Mouse (Mus musculus): Measurements from ENCODE around the gene Cryba4. TPM values are rescaled to one million over a fixed set of nuclear protein-coding genes. Genes with fewer than 3 reads are reported as not detected.

Gene Cryba4
- 0.53 and 1.3 TPM in 2 replicates for polyA plus RNA-seq (2014; fragmentation: Nextera tagmentation; extraction: Ambion mirVana)

- Histone ChIP-seq H3K9me3 (ENCODE audit: control insufficient read depth, low read length) (no peaks in the 10 kb centered on the region), H3K36me3 (ENCODE audit: control insufficient read depth, insufficient read depth, low read length) (no peaks in the 10 kb centered on the region), H3K4me1 (ENCODE audit: control insufficient read depth, insufficient read depth, low read length) (no peaks in the 10 kb centered on the region), H3K9ac (ENCODE audit: low read length) (no peak within 1 kb of the TSS), H3K4me2 (ENCODE audit: low read depth) (no peak within 1 kb of the TSS), H3K4me3 (ENCODE audit: low read depth, low read length) (no peak within 1 kb of the TSS), H3K27me3 (ENCODE audit: control insufficient read depth, insufficient read depth, low read length) (no peaks in the 10 kb centered on the region), H3K27ac (ENCODE audit: low read depth, low read length) (no peak within 1 kb of the TSS)
- WGBS, result 79% methylated on average over 2 of the region's 2 CpGs
- ATAC-seq (ENCODE audit: insufficient read depth, low FRiP score, low TSS enrichment) (no peak), DNase-seq (ENCODE audit: low spot score) (no peak)
These were observed at the start of gene Cryba4 for GRCm38 (mm10) chr5:112252400-112252799. Gene Cryba4, minus strand, starts transcription at chr5:112252518.

GRCm38 (mm10) chr5:112301694-112302093 is 49.4 kb upstream of the Cryba4 start:
- no peak for ATAC-seq (ENCODE audit: insufficient read depth, low FRiP score, low TSS enrichment)
- no peak overlapping the region for H3K9ac ChIP-seq (ENCODE audit: low read length)
- H3K36me3 ChIP-seq (ENCODE audit: control insufficient read depth, insufficient read depth, low read length), result no peaks in the 10 kb centered on the region
- H3K4me2 ChIP-seq (ENCODE audit: low read depth), result no peak overlapping the region
- 82% methylated on average over 4 of the region's 4 CpGs for WGBS
- H3K27me3 ChIP-seq (ENCODE audit: control insufficient read depth, insufficient read depth, low read length), result no peaks in the 10 kb centered on the region
- no peaks in the 10 kb centered on the region for H3K4me1 ChIP-seq (ENCODE audit: control insufficient read depth, insufficient read depth, low read length)
- H3K4me3 ChIP-seq (ENCODE audit: low read depth, low read length), result no peak overlapping the region
- H3K27ac ChIP-seq (ENCODE audit: low read depth, low read length), result no peak overlapping the region
- no peaks in the 10 kb centered on the region for H3K9me3 ChIP-seq (ENCODE audit: control insufficient read depth, low read length)
- no peak for DNase-seq (ENCODE audit: low spot score)

GRCm38 (mm10) chr5:112300721-112301308 is 48.5 kb upstream of the Cryba4 start:
- 96% methylated on average over 6 of the region's 6 CpGs for WGBS
- no peak for DNase-seq (ENCODE audit: low spot score)
- H3K9me3 ChIP-seq (ENCODE audit: control insufficient read depth, low read length), result no peaks in the 10 kb centered on the region
- no peak overlapping the region for H3K9ac ChIP-seq (ENCODE audit: low read length)
- H3K4me1 ChIP-seq (ENCODE audit: control insufficient read depth, insufficient read depth, low read length), result no peaks in the 10 kb centered on the region
- no peak overlapping the region for H3K4me3 ChIP-seq (ENCODE audit: low read depth, low read length)
- H3K4me2 ChIP-seq (ENCODE audit: low read depth), result no peak overlapping the region
- no peak overlapping the region for H3K27ac ChIP-seq (ENCODE audit: low read depth, low read length)
- no peaks in the 10 kb centered on the region for H3K27me3 ChIP-seq (ENCODE audit: control insufficient read depth, insufficient read depth, low read length)
- ATAC-seq (ENCODE audit: insufficient read depth, low FRiP score, low TSS enrichment), result no peak
- no peaks in the 10 kb centered on the region for H3K36me3 ChIP-seq (ENCODE audit: control insufficient read depth, insufficient read depth, low read length)

GRCm38 (mm10) chr5:112300112-112300511 is 47.8 kb upstream of the Cryba4 start:
- no peak for DNase-seq (ENCODE audit: low spot score)
- 72% methylated on average over 2 of the region's 2 CpGs for WGBS
- Histone ChIP-seq H3K36me3 (ENCODE audit: control insufficient read depth, insufficient read depth, low read length) (no peaks in the 10 kb centered on the region), H3K4me3 (ENCODE audit: low read depth, low read length) (no peak overlapping the region), H3K9ac (ENCODE audit: low read length) (no peak overlapping the region), H3K4me1 (ENCODE audit: control insufficient read depth, insufficient read depth, low read length) (no peaks in the 10 kb centered on the region), H3K4me2 (ENCODE audit: low read depth) (no peak overlapping the region), H3K27me3 (ENCODE audit: control insufficient read depth, insufficient read depth, low read length) (no peaks in the 10 kb centered on the region), H3K27ac (ENCODE audit: low read depth, low read length) (no peak overlapping the region), H3K9me3 (ENCODE audit: control insufficient read depth, low read length) (no peaks in the 10 kb centered on the region)
- no peak for ATAC-seq (ENCODE audit: insufficient read depth, low FRiP score, low TSS enrichment)

- no peak overlapping the region for H3K27ac ChIP-seq (ENCODE audit: low read depth, low read length)
- H3K4me3 ChIP-seq (ENCODE audit: low read depth, low read length), result no peak overlapping the region
- no peaks in the 10 kb centered on the region for H3K4me1 ChIP-seq (ENCODE audit: control insufficient read depth, insufficient read depth, low read length)
- no peak for DNase-seq (ENCODE audit: low spot score)
- WGBS, result 83% methylated on average over 4 of the region's 4 CpGs
- ATAC-seq (ENCODE audit: insufficient read depth, low FRiP score, low TSS enrichment), result no peak
- no peaks in the 10 kb centered on the region for H3K36me3 ChIP-seq (ENCODE audit: control insufficient read depth, insufficient read depth, low read length)
- no peaks in the 10 kb centered on the region for H3K27me3 ChIP-seq (ENCODE audit: control insufficient read depth, insufficient read depth, low read length)
- H3K9me3 ChIP-seq (ENCODE audit: control insufficient read depth, low read length), result no peaks in the 10 kb centered on the region
- no peak overlapping the region for H3K4me2 ChIP-seq (ENCODE audit: low read depth)
- H3K9ac ChIP-seq (ENCODE audit: low read length), result no peak overlapping the region
These were observed 47.1 kb upstream of the Cryba4 start for GRCm38 (mm10) chr5:112299399-112299798.

- Histone ChIP-seq H3K9ac (ENCODE audit: low read length) (no peak overlapping the region), H3K4me1 (ENCODE audit: control insufficient read depth, insufficient read depth, low read length) (no peaks in the 10 kb centered on the region), H3K4me3 (ENCODE audit: low read depth, low read length) (no peak overlapping the region), H3K4me2 (ENCODE audit: low read depth) (no peak overlapping the region), H3K9me3 (ENCODE audit: control insufficient read depth, low read length) (no peaks in the 10 kb centered on the region), H3K27ac (ENCODE audit: low read depth, low read length) (no peak overlapping the region), H3K36me3 (ENCODE audit: control insufficient read depth, insufficient read depth, low read length) (no peaks in the 10 kb centered on the region), H3K27me3 (ENCODE audit: control insufficient read depth, insufficient read depth, low read length) (no peaks in the 10 kb centered on the region)
- WGBS, result 88% methylated on average over 12 of the region's 12 CpGs
- ATAC-seq (ENCODE audit: insufficient read depth, low FRiP score, low TSS enrichment) (no peak), DNase-seq (ENCODE audit: low spot score) (no peak)
These were observed 46.1 kb upstream of the Cryba4 start for GRCm38 (mm10) chr5:112298226-112298988.

- Histone ChIP-seq H3K4me1 (ENCODE audit: control insufficient read depth, insufficient read depth, low read length) (no peaks in the 10 kb centered on the region), H3K27ac (ENCODE audit: low read depth, low read length) (no peak overlapping the region)
- ATAC-seq (ENCODE audit: insufficient read depth, low FRiP score, low TSS enrichment), result no peak
These were observed 44.9 kb upstream of the Cryba4 start for GRCm38 (mm10) chr5:112297257-112297656.

GRCm38 (mm10) chr5:112296404-112297181 is 44.3 kb upstream of the Cryba4 start:
- Histone ChIP-seq H3K4me1 (ENCODE audit: control insufficient read depth, insufficient read depth, low read length) (no peaks in the 10 kb centered on the region), H3K9ac (ENCODE audit: low read length) (no peak overlapping the region), H3K9me3 (ENCODE audit: control insufficient read depth, low read length) (no peaks in the 10 kb centered on the region), H3K27me3 (ENCODE audit: control insufficient read depth, insufficient read depth, low read length) (no peaks in the 10 kb centered on the region), H3K36me3 (ENCODE audit: control insufficient read depth, insufficient read depth, low read length) (no peaks in the 10 kb centered on the region), H3K4me3 (ENCODE audit: low read depth, low read length) (no peak overlapping the region), H3K27ac (ENCODE audit: low read depth, low read length) (no peak overlapping the region), H3K4me2 (ENCODE audit: low read depth) (no peak overlapping the region)
- WGBS, result 89% methylated on average over 6 of the region's 6 CpGs
- DNase-seq (ENCODE audit: low spot score) (no peak), ATAC-seq (ENCODE audit: insufficient read depth, low FRiP score, low TSS enrichment) (no peak)

More at GRCm38 (mm10) chr5:112297257-112297656, 44.9 kb upstream of the Cryba4 start:
- DNase-seq (ENCODE audit: low spot score), result no peak
- Histone ChIP-seq H3K4me3 (ENCODE audit: low read depth, low read length) (no peak overlapping the region), H3K9ac (ENCODE audit: low read length) (no peak overlapping the region), H3K36me3 (ENCODE audit: control insufficient read depth, insufficient read depth, low read length) (no peaks in the 10 kb centered on the region), H3K4me2 (ENCODE audit: low read depth) (no peak overlapping the region), H3K27me3 (ENCODE audit: control insufficient read depth, insufficient read depth, low read length) (no peaks in the 10 kb centered on the region), H3K9me3 (ENCODE audit: control insufficient read depth, low read length) (no peaks in the 10 kb centered on the region)
- 90% methylated on average over 2 of the region's 2 CpGs for WGBS

All from neural tube, embryonic 11.5 days (tissue).